ENCODE assay signal across 8 mouse cellular contexts in the genomic region with DNA sequence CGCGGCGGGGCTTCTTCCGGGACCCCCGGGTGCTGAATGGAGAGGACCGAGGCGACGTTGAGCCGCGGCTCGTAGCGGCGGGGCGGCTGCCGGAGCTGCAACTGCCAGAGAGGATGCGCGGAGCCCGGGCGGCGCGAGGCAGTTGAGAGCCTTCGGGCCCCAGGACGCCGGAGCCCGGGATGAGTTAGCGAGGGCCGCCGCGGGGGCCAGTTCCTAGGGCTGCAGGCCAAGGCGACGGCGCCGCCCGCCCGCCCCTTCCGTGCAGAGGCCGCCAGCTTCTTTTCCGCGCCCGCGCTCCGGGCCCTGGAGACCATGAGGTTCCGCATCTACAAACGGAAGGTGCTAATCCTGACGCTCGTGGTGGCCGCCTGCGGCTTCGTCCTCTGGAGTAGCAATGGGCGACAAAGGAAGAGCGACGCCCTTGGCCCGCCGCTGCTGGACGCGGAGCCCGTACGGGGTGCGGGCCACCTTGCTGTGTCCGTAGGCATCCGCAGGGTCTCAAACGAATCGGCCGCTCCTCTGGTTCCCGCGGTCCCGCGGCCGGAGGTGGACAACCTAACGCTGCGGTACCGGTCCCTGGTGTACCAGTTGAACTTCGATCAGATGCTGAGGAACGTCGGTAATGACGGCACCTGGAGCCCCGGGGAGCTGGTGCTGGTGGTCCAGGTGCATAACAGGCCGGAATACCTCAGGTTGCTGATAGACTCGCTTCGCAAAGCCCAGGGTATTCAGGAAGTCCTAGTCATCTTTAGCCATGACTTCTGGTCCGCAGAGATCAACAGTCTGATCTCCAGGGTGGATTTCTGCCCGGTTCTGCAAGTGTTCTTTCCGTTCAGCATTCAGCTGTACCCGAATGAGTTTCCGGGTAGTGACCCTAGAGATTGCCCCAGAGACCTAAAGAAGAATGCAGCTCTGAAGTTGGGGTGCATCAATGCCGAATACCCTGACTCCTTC. TPM values are rescaled to one million over a fixed set of nuclear protein-coding genes. Genes with fewer than 3 reads are reported as not detected.
DNase-seq lines count a peak whose midpoint lies in the region; ATAC-seq and TF ChIP-seq lines count a peak whose summit lies in the region.

No protein-coding gene starts in this region.

- peak overlapping the region; percentile 62 for H3K9ac ChIP-seq in forebrain, embryonic 15.5 days (replicated peaks)

- peaks cover 16% of the 10 kb centered on the region for H3K36me3 ChIP-seq in forebrain, embryonic 15.5 days

- H3K9me3 ChIP-seq in forebrain, embryonic 15.5 days, result no peaks in the 10 kb centered on the region

- DNase-seq in cerebellum, adult 9-10 months, result peak; percentile 49
- no peak for DNase-seq in cerebellum, adult 11 months
- peak; percentile 64 for DNase-seq in adrenal gland, postnatal 25 days
- DNase-seq in heart, postnatal 4 days, result peak; percentile 70
- DNase-seq in left cerebral cortex, adult 2 months (ENCODE audit: extremely low spot score in 1 of 2, low spot score in 2 of 2), result peak; percentile 61 to 62
- DNase-seq in lung, postnatal 4 days, result peak; percentile 75 to 78
- peak; percentile 62 for DNase-seq in right cerebral cortex, postnatal 14 days

- no peaks in the 10 kb centered on the region for H3K27me3 ChIP-seq in forebrain, embryonic 15.5 days

- H3K4me2 ChIP-seq in forebrain, embryonic 15.5 days (replicated peaks), result peak overlapping the region; percentile 68

- peak overlapping the region; percentile 92 for H3K27ac ChIP-seq in forebrain, embryonic 15.5 days (replicated peaks)
- H3K27ac ChIP-seq in left cerebral cortex, adult 2 months, result peak overlapping the region; percentile 96

- H3K4me1 ChIP-seq in forebrain, embryonic 15.5 days, result peaks cover 29% of the 10 kb centered on the region

- peak; percentile 81 for ATAC-seq in forebrain, embryonic 15.5 days (replicated peaks)

- H3K4me3 ChIP-seq in forebrain, embryonic 15.5 days, result peak overlapping the region; percentile 54
- peak overlapping the region; percentile 65 for H3K4me3 ChIP-seq in left cerebral cortex, adult 2 months

- no peak for TF ChIP-seq CTCF in left cerebral cortex, adult 2 months (IDR thresholded peaks at IDR 0.05)

- intact Hi-C loops in left cerebral cortex, adult 2 months (cut with DNase I), result no loop called here

- 2% methylated on average over 85 of the region's 86 CpGs for WGBS in forebrain, embryonic 15.5 days

RNA-seq across cellular contexts. Expression of gene Mgat2, which starts 0.7 kb away (rescaled TPM):
- 48.4 and 54.3 TPM in 2 replicates for total RNA-seq in adrenal gland, postnatal 25 days (2021)
- 40.2 and 40.5 TPM in 2 replicates for polyA plus RNA-seq in forebrain, embryonic 15.5 days (2015; fragmentation: Nextera tagmentation; extraction: Ambion mirVana)
- total RNA-seq in heart, postnatal 4 days (2021), result 10 to 100 TPM; 34.3 to 35.1 TPM
- total RNA-seq in left cerebral cortex, adult 2 months (2021), result 10 to 100 TPM; 27.0 to 28.9 TPM

RNA-seq across cellular contexts. Expression of gene Rpl36al, which starts 0.7 kb away (rescaled TPM):
- 574 and 660 TPM in 2 replicates for total RNA-seq in adrenal gland, postnatal 25 days (2021)
- polyA plus RNA-seq in forebrain, embryonic 15.5 days (2015; fragmentation: Nextera tagmentation; extraction: Ambion mirVana), result 316 and 338 TPM in 2 replicates
- 100 to 1,000 TPM; 310 to 323 TPM for total RNA-seq in heart, postnatal 4 days (2021)
- 100 to 1,000 TPM; 174 to 177 TPM for total RNA-seq in left cerebral cortex, adult 2 months (2021)

RNA-seq across cellular contexts. Expression of gene Gm49383, which starts 12.3 kb away (rescaled TPM):
- 6.6 and 6.8 TPM in 2 replicates for total RNA-seq in adrenal gland, postnatal 25 days (2021)
- polyA plus RNA-seq in forebrain, embryonic 15.5 days (2015; fragmentation: Nextera tagmentation; extraction: Ambion mirVana), result 21.5 and 25.7 TPM in 2 replicates
- total RNA-seq in heart, postnatal 4 days (2021), result 10 to 100 TPM in 1 of 2 experiments, 1 to 10 TPM in 1; 8.1 to 10.4 TPM
- 1 to 10 TPM; 4.8 to 6.1 TPM for total RNA-seq in left cerebral cortex, adult 2 months (2021)

RNA-seq across cellular contexts. Expression of gene Dnaaf2, which starts 13.6 kb away (rescaled TPM):
- 0.95 and 2.0 TPM in 2 replicates for total RNA-seq in adrenal gland, postnatal 25 days (2021)
- polyA plus RNA-seq in forebrain, embryonic 15.5 days (2015; fragmentation: Nextera tagmentation; extraction: Ambion mirVana), result 10.1 and 10.9 TPM in 2 replicates
- 1 to 10 TPM; 1.9 to 2.4 TPM for total RNA-seq in heart, postnatal 4 days (2021)
- 1 to 10 TPM; 1.7 TPM for total RNA-seq in left cerebral cortex, adult 2 months (2021)

RNA-seq across cellular contexts. Expression of gene Lrr1, which starts 16.0 kb away (rescaled TPM):
- total RNA-seq in adrenal gland, postnatal 25 days (2021), result 0.85 TPM in 1 of 2 replicates, not detected in the other
- 12.0 and 13.1 TPM in 2 replicates for polyA plus RNA-seq in forebrain, embryonic 15.5 days (2015; fragmentation: Nextera tagmentation; extraction: Ambion mirVana)
- total RNA-seq in heart, postnatal 4 days (2021), result 1 to 10 TPM; 4.1 to 5.2 TPM
- total RNA-seq in left cerebral cortex, adult 2 months (2021), result not detected
